Mouse (Mus musculus) midbrain, embryonic 15.5 days (tissue): ENCODE measurements at regions not wholly inside any gene's neighbourhood (a gene's known extent, or its start where the extent isn't known, plus 50 kb on each side); places are given as distances from the start of the nearest gene placed in this dataset.

Experiments used
- ATAC-seq: fragments of 200-750 bp; cut with Nextera tagmentation; replicated peaks from 2 replicates; pipeline ENCODE4 v1.8.0; 2017; ENCODE audit warnings: moderate TSS enrichment
- H3K27ac ChIP-seq: fragments of 300-500 bp; sonication (generic); 2 replicates; pipeline ENCODE4 v1.5.1; 2015; ENCODE audit warnings: mild to moderate bottlenecking, inconsistent platforms
- H3K27me3 ChIP-seq: fragments of 300-500 bp; sonication (generic); replicated peaks from 2 replicates; pipeline ENCODE4 v1.6.1; 2015; ENCODE audit warnings: inconsistent platforms
- H3K36me3 ChIP-seq: fragments of 300-500 bp; sonication (generic); replicated peaks from 2 replicates; pipeline ENCODE4 v1.6.1; 2015; ENCODE audit warnings: inconsistent platforms
- H3K4me1 ChIP-seq: fragments of 300-500 bp; sonication (generic); 2 replicates; pipeline ENCODE4 v1.6.1; 2015; ENCODE audit warnings: inconsistent platforms
- H3K4me2 ChIP-seq: fragments of 300-500 bp; sonication (generic); 2 replicates; pipeline ENCODE4 v1.6.1; 2015; ENCODE audit warnings: inconsistent platforms, mild to moderate bottlenecking, moderate library complexity
- H3K4me3 ChIP-seq: fragments of 300-500 bp; sonication (generic); 2 replicates; pipeline ENCODE4 v1.5.1; 2015; ENCODE audit warnings: mild to moderate bottlenecking, inconsistent platforms
- H3K9ac ChIP-seq: fragments of 300-500 bp; sonication (generic); 2 replicates; pipeline ENCODE4 v1.6.1; 2015; ENCODE audit warnings: mild to moderate bottlenecking, inconsistent platforms
- H3K9me3 ChIP-seq: fragments of 300-500 bp; sonication (generic); 2 replicates; pipeline ENCODE4 v1.6.1; 2016; ENCODE audit warnings: inconsistent platforms
- WGBS: fragments of 180-500 bp; shearing (Covaris S2); methylation state at CpG from one replicate; pipeline ENCODE4 v1.1.7; 2015; ENCODE audit warnings: mixed read lengths; 5-methylcytosine and 5-hydroxymethylcytosine counted together

- 25% methylated on average over 3 of the region's 3 CpGs for WGBS
- no peak overlapping the region for H3K4me2 ChIP-seq
- H3K27me3 ChIP-seq: no peaks in the 10 kb centered on the region
- H3K9ac ChIP-seq: no peak overlapping the region
- peaks cover 15% of the 10 kb centered on the region for H3K4me1 ChIP-seq
- H3K4me3 ChIP-seq: no peak overlapping the region
- ATAC-seq: peak; percentile 41
- H3K9me3 ChIP-seq: no peaks in the 10 kb centered on the region
- peak overlapping the region; percentile 70 for H3K27ac ChIP-seq
- H3K36me3 ChIP-seq: no peaks in the 10 kb centered on the region
These were observed 266.6 kb downstream of the Fam49a start for GRCm38 (mm10) chr12:12528478-12528981.

- peak overlapping the region; percentile 70 for H3K27ac ChIP-seq
- WGBS: 22% methylated on average over 7 of the region's 7 CpGs
- ATAC-seq: peak; percentile 89
- H3K4me2 ChIP-seq: no peak overlapping the region
- H3K9ac ChIP-seq: no peak overlapping the region
- no peak overlapping the region for H3K4me3 ChIP-seq
- H3K9me3 ChIP-seq: no peaks in the 10 kb centered on the region
- no peaks in the 10 kb centered on the region for H3K36me3 ChIP-seq
- H3K4me1 ChIP-seq: peaks cover 15% of the 10 kb centered on the region
- H3K27me3 ChIP-seq: no peaks in the 10 kb centered on the region
These were observed 266.0 kb downstream of the Fam49a start for GRCm38 (mm10) chr12:12527766-12528477.

GRCm38 (mm10) chr12:12527366-12527765 is 265.4 kb downstream of the Fam49a start:
- Histone ChIP-seq H3K4me2 (no peak overlapping the region), H3K27ac (peak overlapping the region; percentile 70; the same call in 1 of the 2 replicates), H3K9me3 (no peaks in the 10 kb centered on the region), H3K36me3 (no peaks in the 10 kb centered on the region), H3K4me3 (no peak overlapping the region), H3K9ac (no peak overlapping the region), H3K4me1 (peaks cover 15% of the 10 kb centered on the region), H3K27me3 (no peaks in the 10 kb centered on the region)
- WGBS: 72% methylated on average over 3 of the region's 3 CpGs
- no peak for ATAC-seq

- no peak for ATAC-seq
- no peaks in the 10 kb centered on the region for H3K36me3 ChIP-seq
- H3K4me1 ChIP-seq: no peaks in the 10 kb centered on the region
- H3K9ac ChIP-seq: no peak overlapping the region
- no peak overlapping the region for H3K4me3 ChIP-seq
- H3K27me3 ChIP-seq: no peaks in the 10 kb centered on the region
- no peak overlapping the region for H3K27ac ChIP-seq
- H3K9me3 ChIP-seq: no peaks in the 10 kb centered on the region
- 94% methylated on average over 8 of the region's 8 CpGs for WGBS
- no peak overlapping the region for H3K4me2 ChIP-seq
These were observed 258.4 kb downstream of the Fam49a start for GRCm38 (mm10) chr12:12520311-12520852.

GRCm38 (mm10) chr12:12518490-12519070 is 256.6 kb downstream of the Fam49a start:
- H3K4me1 ChIP-seq: no peaks in the 10 kb centered on the region
- no peak for ATAC-seq
- no peaks in the 10 kb centered on the region for H3K27me3 ChIP-seq
- H3K9ac ChIP-seq: no peak overlapping the region
- H3K27ac ChIP-seq: no peak overlapping the region
- WGBS: 75% methylated on average over 5 of the region's 5 CpGs
- H3K4me2 ChIP-seq: no peak overlapping the region
- no peaks in the 10 kb centered on the region for H3K36me3 ChIP-seq
- no peak overlapping the region for H3K4me3 ChIP-seq
- H3K9me3 ChIP-seq: no peaks in the 10 kb centered on the region

GRCm38 (mm10) chr12:12517020-12517419 is 255.1 kb downstream of the Fam49a start:
- H3K36me3 ChIP-seq: no peaks in the 10 kb centered on the region
- no peaks in the 10 kb centered on the region for H3K27me3 ChIP-seq
- no peak overlapping the region for H3K9ac ChIP-seq
- H3K4me1 ChIP-seq: no peaks in the 10 kb centered on the region
- no peak overlapping the region for H3K4me3 ChIP-seq
- ATAC-seq: no peak
- 87% methylated on average over 4 of the region's 4 CpGs for WGBS
- H3K9me3 ChIP-seq: no peaks in the 10 kb centered on the region
- H3K4me2 ChIP-seq: no peak overlapping the region
- no peak overlapping the region for H3K27ac ChIP-seq

- Histone ChIP-seq H3K9me3 (no peaks in the 10 kb centered on the region), H3K4me1 (0 out of 2 replicates have a peak, but pooled peaks cover 2% of the 10 kb centered on the region), H3K4me3 (no peak overlapping the region), H3K9ac (no peak overlapping the region), H3K27me3 (no peaks in the 10 kb centered on the region), H3K36me3 (no peaks in the 10 kb centered on the region), H3K4me2 (no peak overlapping the region), H3K27ac (no peak overlapping the region)
- no peak for ATAC-seq
These were observed 248.8 kb downstream of the Fam49a start for GRCm38 (mm10) chr12:12510764-12511163.

- no peaks in the 10 kb centered on the region for H3K9me3 ChIP-seq
- H3K4me2 ChIP-seq: no peak overlapping the region
- H3K4me1 ChIP-seq: 0 out of 2 replicates have a peak, but pooled peaks cover 2% of the 10 kb centered on the region
- no peak overlapping the region for H3K27ac ChIP-seq
- no peaks in the 10 kb centered on the region for H3K36me3 ChIP-seq
- H3K4me3 ChIP-seq: no peak overlapping the region
- ATAC-seq: no peak
- H3K27me3 ChIP-seq: no peaks in the 10 kb centered on the region
- WGBS: 52% methylated on average over 9 of the region's 9 CpGs
- H3K9ac ChIP-seq: no peak overlapping the region
These were observed 247.4 kb downstream of the Fam49a start for GRCm38 (mm10) chr12:12509164-12509937.

GRCm38 (mm10) chr12:12508487-12509125 is 246.7 kb downstream of the Fam49a start:
- H3K36me3 ChIP-seq: no peaks in the 10 kb centered on the region
- ATAC-seq: no peak
- H3K4me2 ChIP-seq: no peak overlapping the region
- no peaks in the 10 kb centered on the region for H3K9me3 ChIP-seq
- H3K9ac ChIP-seq: no peak overlapping the region
- H3K4me1 ChIP-seq: 0 out of 2 replicates have a peak, but pooled peaks cover 2% of the 10 kb centered on the region
- H3K27ac ChIP-seq: no peak overlapping the region
- no peak overlapping the region for H3K4me3 ChIP-seq
- no peaks in the 10 kb centered on the region for H3K27me3 ChIP-seq
- WGBS: 39% methylated on average over 9 of the region's 9 CpGs

- Histone ChIP-seq H3K9me3 (no peaks in the 10 kb centered on the region), H3K9ac (no peak overlapping the region), H3K36me3 (no peaks in the 10 kb centered on the region), H3K4me1 (0 out of 2 replicates have a peak, but pooled peaks cover 2% of the 10 kb centered on the region), H3K4me2 (no peak overlapping the region), H3K4me3 (no peak overlapping the region), H3K27ac (no peak overlapping the region), H3K27me3 (no peaks in the 10 kb centered on the region)
- ATAC-seq: no peak
- WGBS: 71% methylated on average over 3 of the region's 3 CpGs
These were observed 244.7 kb downstream of the Fam49a start for GRCm38 (mm10) chr12:12506671-12507070.

- no peaks in the 10 kb centered on the region for H3K9me3 ChIP-seq
- no peak for ATAC-seq
- 91% methylated on average over 4 of the region's 4 CpGs for WGBS
- H3K4me1 ChIP-seq: 0 out of 2 replicates have a peak, but pooled peaks cover 2% of the 10 kb centered on the region
- no peaks in the 10 kb centered on the region for H3K36me3 ChIP-seq
- H3K27me3 ChIP-seq: no peaks in the 10 kb centered on the region
- H3K27ac ChIP-seq: no peak overlapping the region
- H3K9ac ChIP-seq: no peak overlapping the region
- H3K4me3 ChIP-seq: no peak overlapping the region
- no peak overlapping the region for H3K4me2 ChIP-seq
These were observed 243.7 kb downstream of the Fam49a start for GRCm38 (mm10) chr12:12505590-12505989.

- H3K4me3 ChIP-seq: no peak overlapping the region
- H3K9ac ChIP-seq: no peak overlapping the region
- H3K36me3 ChIP-seq: no peaks in the 10 kb centered on the region
These were observed 238.0 kb downstream of the Fam49a start for GRCm38 (mm10) chr12:12499903-12500302.

More at GRCm38 (mm10) chr12:12499903-12500302, 238.0 kb downstream of the Fam49a start:
- ATAC-seq: no peak
- Histone ChIP-seq H3K4me1 (no peaks in the 10 kb centered on the region), H3K27me3 (no peaks in the 10 kb centered on the region), H3K4me2 (no peak overlapping the region), H3K27ac (no peak overlapping the region), H3K9me3 (no peaks in the 10 kb centered on the region)
- WGBS: 55% methylated on average over 3 of the region's 3 CpGs
